Mouse (Mus musculus): ENCODE measurements around the gene Prmt9. TPM values are rescaled to one million over a fixed set of nuclear protein-coding genes. Genes with fewer than 3 reads are reported as not detected.

Gene Prmt9
- total RNA-seq, 4 experiments from 2014 or later = 19.8 to 21.5 (median 20.9) TPM

DNA sequence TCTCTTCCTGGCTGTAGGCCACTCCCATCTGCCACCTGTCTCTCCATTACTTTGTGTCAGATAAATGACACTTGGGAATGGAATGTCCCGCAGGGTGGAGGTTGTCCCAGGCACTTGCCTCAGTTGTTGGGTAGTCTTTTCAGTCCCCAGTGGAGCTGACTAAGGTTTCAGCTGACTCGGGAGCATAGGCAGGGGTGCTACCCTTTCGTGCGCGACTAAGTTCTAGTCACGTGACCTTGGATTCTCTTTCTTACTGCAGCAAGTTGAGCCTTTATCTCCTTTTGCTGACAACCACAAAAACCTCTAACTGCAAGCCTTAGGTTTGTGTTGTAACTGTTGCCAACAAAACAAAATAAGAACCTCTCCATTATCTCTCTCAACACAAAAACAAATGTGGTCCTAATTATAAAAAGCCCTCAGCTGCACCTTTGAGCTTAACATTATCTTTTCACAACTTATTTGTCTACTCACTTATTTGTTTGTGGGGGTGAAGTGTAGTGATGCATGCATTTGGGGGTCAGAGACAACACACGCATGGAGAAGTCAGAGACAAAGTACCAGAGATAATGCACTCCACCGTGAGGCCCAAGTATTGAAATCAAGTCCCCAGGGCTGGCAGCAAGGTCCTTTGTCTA lies 14.7 kb upstream of the Prmt9 start:
- DNase-seq (ENCODE audit: low spot score in 2 of 2) = no peak

DNA sequence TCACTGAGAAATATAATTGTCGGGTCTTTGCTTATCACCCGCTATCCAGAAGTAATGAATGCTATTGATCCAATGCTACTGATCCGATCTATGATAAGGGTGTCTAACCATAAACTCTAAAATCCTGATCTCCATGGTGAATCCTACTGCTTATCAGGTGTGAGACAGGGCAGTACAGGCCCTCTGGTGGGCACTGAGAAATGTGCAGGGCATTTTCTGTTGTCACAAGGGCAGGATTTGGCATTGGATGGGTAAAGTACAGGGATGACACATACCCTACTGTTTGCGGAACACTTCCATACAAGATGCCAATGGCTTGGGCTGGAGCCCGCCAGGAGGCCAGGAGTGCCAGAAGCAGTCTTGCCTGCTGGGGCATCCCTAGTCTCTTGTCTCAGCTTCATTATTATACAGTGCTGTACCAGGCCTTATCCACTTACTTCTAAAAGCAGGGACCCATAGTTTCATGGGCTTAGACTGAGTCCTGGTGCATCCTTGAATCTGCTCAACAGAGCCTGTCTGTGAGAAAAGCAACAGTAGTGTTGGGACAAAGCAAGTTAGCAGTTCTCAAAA lies 14.1 kb upstream of the Prmt9 start:
- peak in 1 of 2 experiments; percentile 46 for DNase-seq (ENCODE audit: low spot score in 2 of 2)

DNA sequence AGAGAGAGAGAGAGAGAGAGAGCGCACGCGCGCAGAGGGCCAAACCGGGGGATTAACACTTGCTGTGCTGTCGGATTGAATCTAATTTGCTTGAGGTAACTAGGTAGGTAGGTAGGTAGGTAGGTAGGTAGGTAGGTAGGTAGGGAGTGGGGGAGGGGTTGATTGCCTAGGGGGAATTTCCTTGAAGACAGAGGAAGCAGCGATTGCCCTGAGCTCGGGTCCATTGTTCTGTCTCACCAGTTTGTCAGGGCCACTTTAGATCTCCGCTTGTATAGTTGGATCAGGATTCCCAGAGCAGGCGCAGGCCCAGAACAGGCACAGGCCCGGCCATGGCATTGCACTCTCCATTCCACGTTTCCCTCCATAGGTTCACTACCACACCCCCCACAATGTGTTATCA lies 12.4 kb upstream of the Prmt9 start:
- DNase-seq (ENCODE audit: low spot score in 2 of 2) = no peak

DNA sequence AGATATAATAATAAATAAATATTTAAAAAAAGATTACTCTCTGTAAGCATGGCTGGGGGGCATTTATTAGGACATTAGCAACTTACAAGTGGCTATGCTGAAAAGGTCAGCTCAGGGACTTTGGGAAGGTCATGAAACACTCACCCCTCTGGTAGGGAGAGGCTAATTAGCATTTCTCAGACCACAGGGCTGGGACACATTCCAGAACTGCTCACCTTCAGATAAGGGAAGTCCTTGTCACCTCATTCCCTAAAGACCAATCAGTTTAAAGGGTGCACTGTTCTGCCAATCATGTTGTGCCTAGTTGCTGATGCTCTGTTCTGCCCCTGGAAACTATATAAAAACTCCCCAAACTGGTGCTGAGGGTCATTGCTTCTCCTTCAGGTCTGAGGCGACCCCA lies 10.9 kb upstream of the Prmt9 start:
- DNase-seq (ENCODE audit: low spot score in 2 of 2) = no peak

DNA sequence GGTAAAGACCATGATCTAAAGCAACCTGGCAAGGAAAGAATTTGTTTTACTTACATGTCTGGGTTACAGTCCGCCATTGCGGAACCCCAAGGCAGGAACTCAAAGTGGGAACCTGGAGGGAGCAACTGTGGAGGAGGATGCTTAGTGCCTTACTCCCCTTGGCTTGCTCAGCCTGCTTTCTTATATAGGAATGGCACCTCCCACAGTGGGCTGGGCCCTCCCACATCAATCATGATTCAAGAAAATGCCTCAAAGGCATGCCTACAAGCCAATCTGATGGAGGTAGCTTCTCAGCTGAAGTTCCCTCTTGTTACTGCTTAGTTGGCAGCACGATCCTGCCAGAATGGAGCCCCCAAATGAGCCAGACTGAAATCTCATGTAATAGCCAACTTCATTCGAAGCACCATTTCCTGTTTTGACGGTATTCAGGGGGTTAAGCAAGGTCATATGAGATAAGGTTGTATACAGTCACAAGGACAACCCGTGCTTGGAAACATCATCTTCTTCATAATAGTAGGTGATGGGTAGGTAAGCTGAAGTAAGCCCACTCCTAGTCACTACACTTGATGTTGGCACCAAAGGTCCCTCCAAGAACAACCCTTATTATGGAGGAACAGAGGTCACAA lies 5.9 kb upstream of the Prmt9 start:
- no peak for DNase-seq (ENCODE audit: low spot score in 2 of 2)

DNA sequence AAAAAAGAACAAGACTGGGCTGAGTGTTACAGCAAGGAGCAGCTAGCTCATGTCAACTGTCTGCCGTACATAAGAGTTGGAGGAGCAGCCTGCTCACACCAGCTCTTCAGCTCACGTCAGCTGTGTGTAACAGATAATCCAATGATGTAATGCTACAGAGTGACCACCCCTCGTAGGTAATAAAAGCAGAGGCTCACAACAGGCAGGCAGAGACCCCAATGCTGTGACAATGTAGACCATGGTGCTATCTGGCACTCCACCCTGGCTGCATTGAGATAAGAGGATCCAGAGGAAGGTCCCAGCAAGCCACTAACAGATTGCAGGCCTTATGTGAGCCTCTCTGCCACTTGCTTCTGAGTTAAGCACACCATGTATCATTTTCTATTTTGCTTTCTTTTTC lies 4.8 kb upstream of the Prmt9 start:
- DNase-seq (ENCODE audit: low spot score in 2 of 2) = no peak

DNA sequence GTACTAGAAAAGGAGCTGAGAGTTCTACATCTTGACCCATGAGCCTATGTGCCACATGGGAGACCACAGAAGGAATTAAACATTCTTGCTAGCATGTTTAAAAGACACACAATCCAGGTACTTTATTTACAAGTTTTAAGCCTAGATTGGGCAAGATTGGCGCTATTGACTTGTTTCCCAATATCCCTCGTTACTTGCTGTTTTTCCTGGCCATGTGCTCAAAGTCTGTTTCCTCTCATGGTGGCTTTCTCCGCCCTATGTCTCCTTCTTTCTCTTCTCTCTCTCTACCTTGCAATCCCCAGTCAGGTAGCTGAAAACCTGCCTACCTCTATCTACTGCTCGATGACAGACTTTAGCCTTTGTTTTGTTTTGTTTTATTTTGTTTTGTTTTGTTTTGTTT lies 3.6 kb upstream of the Prmt9 start:
- DNase-seq (ENCODE audit: low spot score in 2 of 2) = no peak

DNA sequence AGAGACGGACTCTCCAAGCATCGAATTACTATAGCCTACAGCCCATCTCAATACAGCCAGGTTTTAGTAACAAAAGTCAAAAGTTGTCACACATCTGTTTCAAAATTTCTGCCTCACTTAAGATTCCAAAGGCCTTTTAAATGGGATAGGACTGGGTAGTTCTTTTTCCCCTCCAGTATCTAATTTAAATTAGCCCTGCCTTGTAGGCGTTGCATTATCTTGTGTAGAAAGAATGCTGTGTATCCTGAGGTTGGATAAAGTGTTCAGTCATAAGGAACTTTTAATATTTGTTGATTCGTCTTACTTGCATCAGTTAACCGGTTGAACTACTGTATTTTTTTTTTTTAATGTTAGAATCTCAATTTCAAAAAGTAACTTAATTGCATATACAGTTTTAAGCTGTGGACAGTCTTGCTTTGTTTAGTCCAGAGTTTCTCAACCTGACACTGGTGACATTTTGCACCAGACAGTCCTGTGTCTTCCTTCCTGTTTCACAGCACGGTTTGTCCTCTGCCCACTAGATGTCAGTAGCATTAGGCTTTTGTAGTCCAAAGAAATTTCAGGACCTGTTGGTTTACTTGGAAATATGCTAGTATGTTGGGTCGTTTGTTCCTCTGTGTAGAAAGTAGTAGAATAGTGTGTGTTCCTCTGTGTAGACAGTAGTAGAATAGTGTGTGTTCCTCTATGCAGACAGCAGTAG lies 834 bp downstream of the Prmt9 start:
- DNase-seq (ENCODE audit: low spot score in 2 of 2) = no peak

DNA sequence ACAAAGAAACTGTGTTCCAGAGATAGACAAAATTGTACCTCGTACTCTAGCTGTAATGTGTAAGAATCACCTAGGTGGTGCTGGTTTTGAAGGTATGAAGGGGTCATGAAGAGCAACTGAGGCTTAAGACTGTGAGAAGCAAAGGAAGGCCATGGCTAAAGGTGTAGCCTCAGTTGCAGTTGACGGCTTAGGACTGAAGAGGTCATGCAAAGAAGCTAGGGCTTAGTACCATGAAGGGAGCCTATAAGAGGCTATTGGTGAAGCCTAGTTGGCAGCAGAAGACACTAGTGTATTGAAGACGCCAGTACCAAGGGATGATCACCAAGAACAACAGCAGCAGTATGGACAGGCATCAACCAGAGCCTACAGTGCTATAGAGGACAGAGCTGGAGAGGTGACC lies 3.3 kb downstream of the Prmt9 start:
- DNase-seq (ENCODE audit: low spot score in 2 of 2) = no peak

DNA sequence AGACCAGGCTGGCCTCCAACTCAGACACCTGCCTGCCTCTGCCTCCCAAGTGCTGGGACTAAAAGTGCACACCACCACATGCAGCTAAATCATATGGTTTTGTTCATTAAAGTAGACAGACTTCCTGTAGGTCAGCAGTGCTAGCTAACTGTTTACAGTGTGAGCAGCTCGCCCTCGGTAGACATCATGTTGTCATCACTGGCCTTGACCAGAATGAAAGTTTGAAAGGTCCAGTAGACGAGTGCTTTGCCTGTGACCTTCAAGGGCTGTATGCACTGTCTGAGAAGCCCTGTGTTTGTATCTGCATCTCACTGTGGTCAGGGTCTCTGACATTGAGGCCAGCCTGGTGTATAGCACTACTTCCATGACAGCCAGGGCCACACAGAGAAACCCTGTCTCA lies 12.2 kb downstream of the Prmt9 start:
- no peak for DNase-seq (ENCODE audit: low spot score in 2 of 2)

DNA sequence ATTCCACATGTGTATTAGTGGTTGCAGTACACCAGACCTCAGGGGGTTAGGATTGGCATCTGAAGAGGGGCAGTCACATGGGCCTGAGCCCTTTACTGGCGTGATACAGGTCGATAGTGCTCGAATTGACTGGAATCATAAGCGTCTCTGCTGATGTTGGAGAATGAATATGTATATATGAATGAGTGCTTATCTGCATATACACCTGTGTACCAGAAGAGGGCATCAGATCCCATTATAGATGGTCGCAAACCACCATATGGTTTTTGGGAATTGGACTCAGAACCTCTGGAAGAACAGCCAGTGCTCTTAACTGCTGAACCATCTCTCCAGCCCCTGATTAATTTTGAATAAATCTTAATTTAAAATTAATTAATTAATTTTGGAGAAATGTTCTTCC lies 25.0 kb downstream of the Prmt9 start:
- no peak for DNase-seq (ENCODE audit: low spot score in 2 of 2)

DNA sequence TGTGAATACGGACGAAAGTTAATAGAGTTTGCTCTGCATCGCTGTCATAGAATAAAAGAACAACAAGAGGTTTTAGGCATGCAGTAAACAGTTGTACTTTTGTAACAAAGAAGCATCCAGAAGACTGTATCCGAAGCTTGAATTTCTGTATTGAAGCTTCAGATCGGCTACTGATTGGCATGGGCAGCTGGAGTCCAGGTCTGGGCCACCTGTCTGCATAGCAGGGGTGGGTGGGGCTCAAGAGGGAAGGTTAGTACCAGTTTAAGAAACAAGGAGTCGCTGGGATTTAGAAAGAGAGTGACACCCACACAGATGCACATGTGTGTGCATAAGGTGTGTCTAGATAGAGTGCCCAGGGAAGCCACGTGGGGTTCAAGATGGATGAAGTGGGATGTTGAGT lies 28.5 kb downstream of the Prmt9 start:
- DNase-seq (ENCODE audit: low spot score in 2 of 2) = no peak

DNA sequence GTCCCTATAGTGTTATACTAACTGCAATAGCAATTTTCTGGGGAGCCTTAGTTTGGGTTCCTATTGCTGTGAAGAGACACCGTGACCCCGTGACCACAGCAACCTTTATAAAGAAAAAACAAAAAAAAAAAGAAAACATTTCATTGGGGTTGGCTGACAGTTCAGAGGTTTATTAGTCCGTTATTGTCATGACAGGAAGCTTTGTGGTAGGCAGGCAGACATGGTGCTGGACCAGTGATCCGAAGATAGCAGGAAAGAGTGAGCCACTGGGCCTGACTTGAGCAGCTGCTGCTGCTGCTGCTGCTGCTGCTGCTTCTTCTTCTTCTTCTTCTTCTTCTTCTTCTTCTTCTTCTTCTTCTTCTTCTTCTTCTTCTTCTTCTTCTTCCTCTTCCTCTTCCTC lies 35.0 kb downstream of the Prmt9 start:
- no peak for DNase-seq (ENCODE audit: low spot score in 2 of 2)

DNA sequence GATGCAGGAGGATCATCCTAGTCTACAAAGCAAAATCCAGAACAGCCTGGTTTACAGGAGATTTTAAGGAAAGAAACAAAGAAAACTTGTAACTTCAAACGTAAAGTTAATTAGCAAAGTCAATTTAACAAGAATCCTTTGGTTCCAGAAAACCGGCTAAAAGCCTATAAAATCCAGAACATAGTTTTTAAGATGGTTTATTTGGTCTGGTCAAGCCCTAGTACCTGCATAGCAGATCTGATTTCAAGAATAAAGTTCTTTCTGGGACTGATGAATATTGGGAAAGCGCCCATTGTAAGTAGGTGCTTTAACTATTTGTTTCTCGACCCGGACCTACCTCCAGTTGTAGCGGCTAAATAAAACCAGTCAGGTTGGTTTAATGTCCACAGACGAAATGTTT lies 60.4 kb downstream of the Prmt9 start:
- no peak for DNase-seq (ENCODE audit: low spot score in 2 of 2)

DNA sequence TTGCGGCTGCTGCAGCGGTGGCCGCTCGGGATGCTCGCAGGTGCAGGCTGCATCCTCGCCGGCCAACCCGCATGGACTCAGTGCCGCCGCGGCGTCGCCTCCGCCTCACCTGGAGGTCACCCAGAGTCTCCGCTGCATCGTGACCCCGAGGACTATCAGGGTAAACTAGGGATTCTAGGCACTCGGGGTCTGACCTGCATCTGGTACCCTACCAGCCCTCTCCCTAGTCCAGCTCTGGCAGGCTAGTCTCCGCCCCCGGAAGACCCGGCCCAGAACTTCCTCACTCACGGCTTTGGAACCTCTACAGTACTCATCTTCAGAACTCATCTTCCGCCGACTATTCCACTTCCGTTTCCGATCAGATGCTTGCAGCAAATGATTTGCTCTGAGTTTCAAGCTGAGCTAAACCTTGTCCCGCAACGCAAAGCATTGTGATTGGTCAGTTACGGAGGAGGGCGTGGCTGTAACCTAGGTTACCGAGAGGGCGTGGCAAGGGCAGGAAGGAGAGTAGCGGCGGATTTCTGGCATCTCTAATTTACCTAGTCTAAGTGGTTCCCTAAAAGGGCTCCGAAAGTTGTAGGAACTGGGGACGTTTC lies 61.3 kb downstream of the Prmt9 start, which contains the start of gene Tmem184c:
Tmem184c (minus strand) TSS at position 325 of the 596 bp plus-strand sequence.
- DNase-seq (ENCODE audit: low spot score in 2 of 2) = peak; percentile 98 to 99

DNA sequence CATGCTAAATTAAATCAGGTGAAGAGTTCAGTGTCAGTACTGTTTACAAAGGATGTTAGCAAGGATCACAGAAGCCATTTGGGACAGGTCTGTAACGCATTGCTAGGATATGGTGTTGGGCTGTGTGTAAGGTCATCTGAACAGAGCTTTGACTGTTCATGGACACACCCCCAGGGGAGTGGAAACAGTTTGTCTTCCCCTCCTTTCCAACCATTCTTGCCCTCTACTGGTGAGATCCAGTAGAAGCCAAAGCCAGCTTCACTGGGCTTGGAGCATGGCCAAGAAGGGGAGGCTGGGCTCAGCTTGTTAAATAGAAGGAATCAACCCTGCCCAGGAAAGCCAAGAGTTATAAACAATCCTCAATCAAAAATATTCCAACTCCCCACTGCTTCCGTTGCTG lies 68.7 kb downstream of the Prmt9 start:
- peak in 1 of 2 experiments; percentile 20 for DNase-seq (ENCODE audit: low spot score in 2 of 2)

DNA sequence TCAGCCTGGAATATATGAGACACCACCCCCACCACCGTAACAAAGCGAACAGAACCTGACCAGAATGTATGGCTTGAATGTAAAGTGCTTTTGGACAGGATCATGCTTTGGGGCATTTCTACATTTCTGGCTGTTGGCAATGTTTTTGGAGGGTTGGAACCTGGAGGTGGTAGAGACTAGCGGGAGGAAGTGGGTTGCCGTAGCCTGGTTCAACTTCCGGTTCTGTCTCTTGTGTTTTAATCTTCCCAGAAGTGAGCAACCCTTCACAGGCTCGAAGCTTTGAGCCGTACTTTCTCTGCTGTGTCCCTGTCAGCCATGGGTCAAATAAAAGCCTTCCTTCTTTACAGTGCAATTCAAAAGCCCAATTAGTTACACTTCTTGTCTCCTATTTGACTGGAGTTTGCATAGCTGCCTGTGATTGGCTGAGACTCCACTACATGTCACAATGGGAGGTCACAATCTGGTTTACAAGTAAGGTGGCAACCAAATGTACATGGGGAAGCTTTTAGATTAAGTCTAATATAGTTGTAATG lies 74.5 kb downstream of the Prmt9 start:
- DNase-seq (ENCODE audit: low spot score in 2 of 2) = no peak

DNA sequence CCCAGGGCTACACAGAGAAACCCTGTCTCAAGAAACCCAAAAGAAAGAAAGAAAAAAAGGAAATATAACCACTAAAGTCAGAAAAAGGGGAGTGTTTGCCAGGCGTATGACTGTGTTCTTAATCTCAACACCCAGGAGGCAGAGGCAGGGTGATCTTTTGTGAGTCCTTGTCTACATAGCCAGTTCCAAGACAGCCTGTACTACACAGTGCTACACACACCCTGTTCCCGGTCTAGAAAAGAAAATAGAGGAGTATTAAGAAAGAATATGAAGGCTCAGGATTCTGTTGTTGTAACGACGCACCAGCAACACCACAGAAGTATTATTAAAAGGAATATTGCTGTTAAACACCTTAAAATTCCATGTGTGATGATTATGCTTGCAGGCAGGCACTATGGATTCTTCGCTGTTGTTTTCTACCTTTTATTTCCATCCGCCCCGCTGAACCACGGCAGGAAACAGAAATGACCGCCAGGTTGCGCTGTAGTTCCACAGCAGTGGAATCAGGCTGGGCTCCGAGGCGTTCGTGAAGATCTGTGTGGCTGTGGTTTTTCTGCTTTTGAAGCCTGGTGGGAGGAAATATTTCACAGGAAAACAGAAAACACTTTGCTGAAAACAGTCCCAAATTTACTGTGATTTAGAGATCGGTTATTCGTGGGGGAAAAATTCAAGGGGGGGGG lies 80.8 kb downstream of the Prmt9 start:
- DNase-seq (ENCODE audit: low spot score in 2 of 2) = peak; percentile 43 to 84

DNA sequence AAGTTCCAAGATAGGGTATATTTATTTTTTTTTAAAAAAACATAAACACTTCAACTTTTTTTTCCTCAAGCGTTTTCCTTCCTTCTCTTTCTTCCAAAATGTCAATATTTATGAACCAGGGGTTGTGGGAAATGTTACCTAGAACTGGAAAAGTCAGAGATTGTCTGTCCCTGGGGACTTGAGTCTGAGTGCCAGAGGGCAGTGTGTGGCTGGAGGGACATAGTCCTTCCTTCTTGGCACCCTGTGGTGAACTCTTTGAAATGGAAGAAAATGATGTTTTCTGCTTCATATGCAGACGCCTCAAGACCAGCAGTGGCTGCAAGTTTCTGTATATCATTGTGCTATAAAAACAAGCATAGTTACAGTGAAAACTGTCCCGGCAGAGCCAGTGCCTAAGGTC lies 81.5 kb downstream of the Prmt9 start:
- no peak for DNase-seq (ENCODE audit: low spot score in 2 of 2)

All from layer of hippocampus, adult 8-10 months (tissue).